Mouse (Mus musculus) heart, postnatal 36 days (tissue): ENCODE data around the gene Plekhh2. TPM values are rescaled to one million over a fixed set of nuclear protein-coding genes. Genes with fewer than 3 reads are reported as not detected.

ENCODE experiments used
- DNase-seq, 2 experiments: peaks; one replicate each; pipeline ENCODE4 v3.0.0; 2021 to 2022
- intact Hi-C: fragments of 180-260 bp; cut with DNase I; formaldehyde crosslinking; loops from one replicate; pipeline ENCODE4 v1.15.1; 2025
- total RNA-seq, 2 experiments: library from RNA; stranded (reverse); gene quantifications; 2 replicates each; pipeline ENCODE4 v1.2.3; 2021

Plekhh2 gene
- total RNA-seq, 2 experiments from 2014 or later: 2.9 TPM

DNA sequence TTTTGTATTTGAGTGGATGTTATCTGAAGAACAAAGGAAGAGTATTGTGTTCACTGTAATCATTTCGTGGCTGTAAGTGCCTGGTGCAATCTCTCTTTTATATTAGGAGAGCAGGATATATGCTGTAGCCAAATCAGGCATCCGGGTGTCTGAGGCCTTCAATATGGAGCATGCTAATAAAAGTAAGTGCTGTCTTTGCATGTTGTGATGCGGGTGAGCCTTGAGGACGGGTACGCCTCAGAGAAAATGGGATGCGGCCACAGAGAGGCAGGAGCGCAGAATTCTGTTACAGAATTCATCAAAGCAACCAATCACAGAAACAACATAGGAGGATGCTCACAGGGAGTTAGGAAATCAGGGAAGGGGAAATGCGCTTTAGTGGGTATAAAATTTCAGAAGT lies 58.1 kb downstream of the Plekhh2 start:
- intact Hi-C loops: no loop called here
- DNase-seq: no peak

GRCm38 (mm10) chr17:84571629-84572028 lies 59.9 kb downstream of the Plekhh2 start:
- intact Hi-C loops: no loop called here

DNA sequence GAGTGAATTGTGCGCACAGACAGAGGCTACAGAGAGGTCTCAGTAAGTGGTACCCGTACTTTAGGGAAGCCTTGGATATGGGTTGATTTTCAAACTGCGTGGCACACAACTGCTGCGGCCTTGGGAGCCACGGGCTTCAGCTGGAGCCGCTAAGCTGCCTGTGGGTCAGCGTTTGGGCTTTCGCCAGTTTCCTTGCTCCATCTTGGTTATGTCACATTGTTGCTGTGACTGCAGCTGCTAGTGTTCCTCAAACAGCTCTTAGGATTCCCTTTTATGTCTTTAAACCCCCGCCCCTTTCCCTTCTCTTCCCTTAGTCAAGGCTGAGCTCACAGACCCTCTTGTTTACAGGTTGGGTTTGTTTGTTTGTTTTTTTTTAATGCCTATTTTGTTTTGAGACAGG lies 61.6 kb downstream of the Plekhh2 start:
- intact Hi-C loops: no loop called here
- DNase-seq: no peak

More at GRCm38 (mm10) chr17:84571629-84572028, 59.9 kb downstream of the Plekhh2 start:
- no peak for DNase-seq

- intact Hi-C loops: no loop called here
- no peak for DNase-seq
Measured at GRCm38 (mm10) chr17:84573940-84574339, 62.2 kb downstream of the Plekhh2 start.

- intact Hi-C loops: no loop called here
- no peak for DNase-seq
Measured at GRCm38 (mm10) chr17:84575108-84575507, 63.4 kb downstream of the Plekhh2 start.

DNA sequence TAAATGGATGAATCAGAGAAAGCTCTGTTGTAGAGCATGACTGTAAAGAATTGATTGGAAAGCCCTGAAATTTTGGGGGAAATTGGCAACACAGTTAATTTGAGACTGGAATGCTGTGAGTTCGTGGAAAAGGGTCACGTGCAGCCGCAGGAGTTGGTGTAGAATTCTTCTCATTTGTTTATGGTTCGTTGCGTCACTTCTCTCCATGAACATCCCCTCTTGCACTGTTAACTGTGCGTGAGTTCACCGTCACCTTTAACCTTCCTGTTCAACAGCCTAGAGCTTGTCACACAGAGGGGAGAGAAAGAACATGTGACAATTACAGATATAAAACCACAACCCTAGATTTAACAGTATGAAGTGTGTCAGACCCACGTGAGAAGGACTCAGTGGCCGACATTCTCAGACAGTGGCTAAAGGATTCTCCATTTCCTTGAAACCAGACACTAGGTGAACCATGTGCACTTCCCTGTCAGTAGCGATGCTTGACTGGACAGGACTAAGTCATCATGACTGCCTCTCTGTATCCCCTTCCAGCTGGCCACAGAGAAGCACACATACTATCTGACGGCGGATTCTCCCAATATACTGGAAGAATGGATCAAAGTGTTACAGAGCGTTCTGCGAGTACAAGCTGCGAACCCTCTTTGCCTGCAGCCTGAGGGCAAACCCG lies 65.1 kb downstream of the Plekhh2 start:
- intact Hi-C loops: no loop called here
- DNase-seq: no peak

DNA sequence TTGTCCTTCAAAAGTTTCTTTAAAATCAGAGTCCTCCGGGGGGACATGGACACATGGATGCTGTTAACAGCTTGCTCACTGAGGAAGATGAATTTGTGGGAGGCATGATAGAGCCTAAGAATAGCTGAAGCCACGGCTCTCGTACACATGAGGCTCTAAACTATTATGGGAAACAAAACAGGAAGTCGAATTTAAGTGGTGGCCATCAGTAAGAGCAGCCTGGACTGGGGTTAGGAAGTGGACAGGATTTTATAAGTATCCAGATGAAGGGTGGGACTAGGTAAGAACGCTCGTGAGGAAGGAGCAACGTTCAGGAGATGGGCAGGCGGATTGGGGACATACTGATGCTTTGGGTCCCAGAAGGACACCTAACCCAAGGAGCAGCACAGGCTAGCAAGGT lies 67.6 kb downstream of the Plekhh2 start:
- intact Hi-C loops: no loop called here
- DNase-seq: no peak

DNA sequence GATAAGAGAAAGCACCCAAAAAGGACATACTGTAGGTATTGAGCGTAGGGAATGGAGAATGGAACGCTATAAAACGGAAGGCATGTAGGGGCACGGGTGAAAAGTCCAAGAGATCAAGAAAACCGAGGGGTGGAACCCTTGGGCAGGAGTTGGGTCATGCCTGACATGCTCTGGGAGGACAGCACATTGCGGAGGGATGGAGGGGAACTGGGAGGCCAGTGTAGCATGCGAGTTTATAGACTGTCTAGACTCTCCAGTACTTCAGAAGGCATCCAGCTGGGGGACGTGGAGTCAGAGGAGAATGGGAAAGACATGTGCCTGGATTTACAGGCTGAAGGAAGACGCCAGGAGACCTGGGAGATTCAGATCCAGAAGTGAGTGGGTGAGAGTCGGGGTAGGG lies 68.1 kb downstream of the Plekhh2 start:
- intact Hi-C loops: no loop called here
- no peak for DNase-seq

- intact Hi-C loops: no loop called here
- DNase-seq: no peak
Measured at GRCm38 (mm10) chr17:84580821-84581220, 69.1 kb downstream of the Plekhh2 start.

GRCm38 (mm10) chr17:84581740-84582414 lies 70.2 kb downstream of the Plekhh2 start:
- intact Hi-C loops: no loop called here
- no peak for DNase-seq

DNA sequence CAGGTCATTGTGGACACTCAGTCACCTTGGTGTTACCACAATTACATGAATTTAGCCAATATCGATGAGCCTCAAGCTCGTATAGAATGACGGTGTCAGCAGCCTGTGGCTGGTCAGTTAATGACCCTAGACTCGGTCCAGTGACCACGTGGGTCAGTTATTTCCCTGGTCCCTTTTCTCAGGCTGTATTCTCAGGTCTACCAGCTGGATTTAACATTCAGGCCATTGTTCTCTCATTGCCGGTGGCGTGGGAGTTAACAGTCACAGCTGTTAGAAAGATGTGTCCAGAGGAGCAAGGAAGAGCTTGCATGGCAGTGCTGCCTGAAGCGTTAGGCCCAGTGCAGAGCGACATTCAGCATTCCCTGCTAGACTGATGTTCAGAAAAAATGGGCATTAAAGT lies 72.4 kb downstream of the Plekhh2 start:
- intact Hi-C loops: no loop called here
- DNase-seq: no peak

- peak; percentile 14 to 25 for DNase-seq
- intact Hi-C loops: no loop called here
Measured at GRCm38 (mm10) chr17:84585104-84585503, 73.4 kb downstream of the Plekhh2 start.

GRCm38 (mm10) chr17:84590065-84590464 lies 78.4 kb downstream of the Plekhh2 start:
- no peak for DNase-seq
- intact Hi-C loops: no loop called here

GRCm38 (mm10) chr17:84591431-84592150 lies 79.9 kb downstream of the Plekhh2 start:
- intact Hi-C loops: no loop called here
- DNase-seq: no peak

- intact Hi-C loops: no loop called here
Measured at GRCm38 (mm10) chr17:84596015-84596441, 84.3 kb downstream of the Plekhh2 start.

GRCm38 (mm10) chr17:84596501-84596900 lies 84.8 kb downstream of the Plekhh2 start:
- intact Hi-C loops: no loop called here

More at GRCm38 (mm10) chr17:84596015-84596441, 84.3 kb downstream of the Plekhh2 start:
- DNase-seq: no peak

DNA sequence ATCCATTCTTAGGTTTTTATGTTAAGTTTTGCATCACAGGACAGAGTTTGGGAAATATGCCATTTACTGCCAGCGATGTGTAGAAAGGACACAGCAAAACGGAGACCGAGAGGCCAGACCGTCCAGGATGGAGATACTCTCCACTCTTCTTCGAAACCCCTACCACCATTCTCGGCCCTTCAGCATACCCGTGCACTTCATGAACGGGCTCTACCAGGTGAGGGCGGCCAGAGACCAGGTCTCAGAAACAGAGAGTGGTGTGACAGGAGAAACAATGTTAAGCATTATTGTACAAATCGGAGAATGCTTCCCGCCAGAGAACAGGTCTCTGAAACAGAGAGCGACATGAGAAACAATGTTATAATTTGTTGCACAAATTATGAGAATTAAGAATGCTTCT lies 86.2 kb downstream of the Plekhh2 start:
- no peak for DNase-seq
- intact Hi-C loops: no loop called here

More at GRCm38 (mm10) chr17:84596501-84596900, 84.8 kb downstream of the Plekhh2 start:
- no peak for DNase-seq

DNA sequence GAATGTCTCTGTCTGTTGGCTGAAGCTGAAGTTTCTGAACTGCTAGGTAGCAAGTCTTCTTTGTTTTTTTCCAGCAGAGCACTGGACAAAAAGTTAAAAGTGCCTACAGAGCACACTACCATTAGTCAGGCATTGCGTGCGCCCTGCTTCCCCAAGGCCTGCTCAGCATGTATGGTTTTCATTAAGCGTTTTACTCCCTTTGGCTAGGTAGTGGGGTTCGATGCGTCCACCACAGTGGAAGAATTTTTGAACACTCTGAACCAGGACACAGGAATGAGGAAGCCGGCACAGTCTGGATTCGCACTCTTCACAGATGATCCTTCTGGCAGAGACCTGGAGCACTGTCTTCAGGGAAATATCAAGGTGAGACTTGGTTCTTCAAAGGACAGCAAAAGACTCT lies 87.2 kb downstream of the Plekhh2 start:
- DNase-seq: no peak
- intact Hi-C loops: no loop called here

DNA sequence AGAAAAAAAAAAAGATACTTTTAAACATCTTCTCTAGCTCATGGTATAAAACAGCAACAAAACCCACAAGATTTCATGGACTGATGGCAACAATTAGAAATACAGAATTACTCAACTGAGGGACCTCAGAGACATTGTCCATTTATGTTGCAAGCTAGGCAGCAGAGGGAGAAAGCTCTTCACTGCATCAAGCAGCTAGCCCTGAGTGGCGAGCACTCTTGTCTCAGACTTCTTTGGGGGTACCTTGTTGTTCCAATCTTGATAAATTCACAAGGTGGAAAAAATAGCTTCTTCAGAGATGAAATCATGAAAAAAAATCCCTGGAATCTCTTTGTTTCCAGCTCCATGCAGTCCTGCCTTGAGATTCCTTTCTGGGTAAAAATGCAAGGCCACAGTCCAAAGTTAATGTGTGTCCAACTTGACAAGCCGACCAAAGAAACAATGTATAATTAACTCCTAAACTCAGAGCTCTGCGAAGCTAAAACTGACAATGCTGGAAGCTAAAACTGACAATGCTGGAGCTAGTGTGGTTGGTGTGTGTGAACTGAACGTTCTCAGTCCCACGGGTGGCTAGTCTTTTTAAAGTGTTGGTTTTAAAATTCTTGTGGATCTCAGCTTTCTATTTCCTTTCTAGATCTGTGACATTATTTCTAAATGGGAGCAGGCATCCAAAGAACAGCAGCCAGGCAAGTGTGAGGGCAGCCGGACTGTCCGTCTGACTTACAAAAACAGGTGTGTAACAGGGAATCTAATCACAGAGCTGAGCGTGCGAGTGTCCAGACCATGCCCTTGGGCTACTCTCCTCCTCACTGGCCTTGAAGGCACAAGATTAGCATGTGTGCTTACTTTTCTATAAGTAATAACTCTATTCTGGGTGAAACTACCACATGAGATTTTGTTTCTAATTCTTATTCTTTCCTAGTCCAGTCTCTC lies 88.6 kb downstream of the Plekhh2 start:
- intact Hi-C loops: no loop called here
- DNase-seq: no peak

GRCm38 (mm10) chr17:84601805-84602204 lies 90.1 kb downstream of the Plekhh2 start:
- intact Hi-C loops: no loop called here
- DNase-seq: no peak
